In the genomic region with DNA sequence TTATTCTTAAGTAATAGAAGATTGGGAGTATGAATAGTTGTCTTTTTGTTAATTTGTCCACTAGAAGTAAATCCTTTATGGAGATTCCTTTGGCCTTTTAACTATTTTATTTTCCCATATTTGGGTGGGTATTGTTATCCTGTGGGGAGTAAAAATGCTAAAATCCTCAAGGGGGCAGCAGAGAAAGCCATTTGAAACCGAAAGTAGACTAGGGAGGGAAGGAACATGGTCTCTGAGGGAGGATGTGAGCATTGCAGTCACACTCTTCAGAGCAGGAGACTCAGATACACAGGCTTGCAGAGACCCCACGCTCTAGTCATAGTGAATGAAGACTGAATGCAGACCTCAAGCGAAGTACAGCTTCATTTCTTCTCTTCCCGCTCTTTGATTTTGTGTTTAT, we compare ENCODE assay signal across 9 mouse cellular contexts. TPM values are rescaled to one million over a fixed set of nuclear protein-coding genes. Genes with fewer than 3 reads are reported as not detected.
DNase-seq lines count a peak whose midpoint lies in the region; ATAC-seq and TF ChIP-seq lines count a peak whose summit lies in the region.
"Had no signal": no experiment of that assay in that cellular context is flagged by ENCODE, and none has a peak within 500 bp of the region (broad histone marks: within the 10 kb centered on the region; RNA-seq: fewer than 3 reads in every experiment).

No protein-coding gene starts in this region.

- no peaks in the 10 kb centered on the region for H3K9me3 ChIP-seq in forebrain, embryonic 13.5 days (replicated peaks)
- no peaks in the 10 kb centered on the region for H3K9me3 ChIP-seq in intestine, postnatal 0 days (ENCODE audit: control insufficient read depth)

- WGBS in liver, adult 2 months: 62% methylated on average over 4 of the region's 4 CpGs
- WGBS in forebrain, embryonic 13.5 days: 59% methylated on average over 4 of the region's 4 CpGs
- 64% methylated on average over 4 of the region's 4 CpGs for WGBS in intestine, postnatal 0 days

- H3K9ac ChIP-seq in liver, adult 2 months (ENCODE audit: low read depth, low read length): no peak overlapping the region
- H3K9ac ChIP-seq in forebrain, embryonic 13.5 days: no peak overlapping the region
- no peak overlapping the region for H3K9ac ChIP-seq in intestine, postnatal 0 days (ENCODE audit: low read depth, low read length)

- H3K79me2 ChIP-seq in liver, adult 2 months (ENCODE audit: control insufficient read depth, insufficient read depth, low read length): no peaks in the 10 kb centered on the region
- H3K79me2 ChIP-seq in myocyte (ENCODE audit: control insufficient read depth, insufficient read depth): no peaks in the 10 kb centered on the region

- TF ChIP-seq CTCF in liver, adult 2 months (IDR thresholded peaks at IDR 0.05; ENCODE audit: low read depth, low read length): peak; percentile 36
- TF ChIP-seq CTCF in intestine, postnatal 0 days (IDR thresholded peaks at IDR 0.05; ENCODE audit: low read depth): peak; percentile 84

- no peaks in the 10 kb centered on the region for H3K4me1 ChIP-seq in liver, adult 2 months (ENCODE audit: control insufficient read depth, insufficient read depth, low read length)
- no peaks in the 10 kb centered on the region for H3K4me1 ChIP-seq in forebrain, embryonic 13.5 days
- no peaks in the 10 kb centered on the region for H3K4me1 ChIP-seq in intestine, postnatal 0 days (replicated peaks; ENCODE audit: control insufficient read depth, insufficient read depth, low read length)

- no peaks in the 10 kb centered on the region for H3K27me3 ChIP-seq in liver, adult 2 months (ENCODE audit: control insufficient read depth, insufficient read depth, low read length)
- no peaks in the 10 kb centered on the region for H3K27me3 ChIP-seq in forebrain, embryonic 13.5 days
- H3K27me3 ChIP-seq in intestine, postnatal 0 days (replicated peaks; ENCODE audit: control insufficient read depth, insufficient read depth, low read length): no peaks in the 10 kb centered on the region
- no peaks in the 10 kb centered on the region for H3K27me3 ChIP-seq in myocyte (ENCODE audit: control insufficient read depth, insufficient read depth, insufficient read length)

- no peak overlapping the region for H3ac ChIP-seq in myocyte (ENCODE audit: control insufficient read depth, insufficient read length)

- no peaks in the 10 kb centered on the region for H3K36me3 ChIP-seq in liver, adult 2 months (ENCODE audit: control insufficient read depth, insufficient read depth, low read length)
- peaks cover 43% of the 10 kb centered on the region for H3K36me3 ChIP-seq in forebrain, embryonic 13.5 days (ENCODE audit: poor library complexity, severe bottlenecking)
- peaks cover 18% of the 10 kb centered on the region for H3K36me3 ChIP-seq in intestine, postnatal 0 days (ENCODE audit: control insufficient read depth, insufficient read depth)
- H3K36me3 ChIP-seq in myocyte (ENCODE audit: control insufficient read depth, insufficient read depth): no peaks in the 10 kb centered on the region

- H3K4me2 ChIP-seq in forebrain, embryonic 13.5 days: no peak overlapping the region
- H3K4me2 ChIP-seq in intestine, postnatal 0 days (replicated peaks; ENCODE audit: low read depth): peak overlapping the region; percentile 17
- H3K4me2 ChIP-seq in myocyte (ENCODE audit: low read depth): peak overlapping the region; percentile 52

- TF ChIP-seq POLR2A in liver, adult 2 months (IDR thresholded peaks at IDR 0.05; ENCODE audit: extremely low read depth, insufficient read depth, low read length): no peak
- TF ChIP-seq POLR2A in myocyte (IDR thresholded peaks at IDR 0.05; ENCODE audit: insufficient read length, low read depth): no peak

- peak; percentile 80 for ATAC-seq in forebrain, embryonic 13.5 days
- peak; percentile 49; the same call in 1 of the 2 replicates for ATAC-seq in intestine, postnatal 0 days

- H3K27ac ChIP-seq in liver, adult 2 months (replicated peaks; ENCODE audit: insufficient read depth, low read depth, low read length): no peak overlapping the region
- no peak overlapping the region for H3K27ac ChIP-seq in forebrain, embryonic 13.5 days
- no peak overlapping the region for H3K27ac ChIP-seq in intestine, postnatal 0 days (ENCODE audit: low read depth, low read length)

- peak; percentile 44 for DNase-seq in liver, adult 2 months (ENCODE audit: extremely low read depth, low read depth, low spot score)
- no peak for DNase-seq in liver
- DNase-seq in T-cell, adult 2 months (ENCODE audit: low spot score): peak; percentile 69
- DNase-seq in left cerebral cortex, postnatal 4 days: peak; percentile 8
- peak; percentile 57 for DNase-seq in thymus, postnatal 25 days

- intact Hi-C loops in left cerebral cortex, postnatal 4 days (cut with DNase I): loop anchor here (5.0 to 10.0 kb wide), 2 partner anchors 185 to 372 kb away; no protein-coding TSS in a partner anchor

- no peak overlapping the region for H3K4me3 ChIP-seq in liver, adult 2 months (ENCODE audit: insufficient read depth, low read depth, low read length)
- H3K4me3 ChIP-seq in forebrain, embryonic 13.5 days: no peak overlapping the region
- no peak overlapping the region for H3K4me3 ChIP-seq in intestine, postnatal 0 days (ENCODE audit: low read depth, low read length)
- H3K4me3 ChIP-seq in myocyte: no peak overlapping the region
- H3K4me3 ChIP-seq: erythroblast, embryonic 14.5 days had no signal

TF ChIP-seq in myocyte, 11 proteins besides CTCF, POLR2A, EP300 and RAD21:
- TF ChIP-seq MYOG (IDR thresholded peaks at IDR 0.05; ENCODE audit: control insufficient read depth in 1 of 3, insufficient read depth in 1 of 3, insufficient read length in 2 of 3, low read depth in 2 of 3) (no peak), USF1 (IDR thresholded peaks at IDR 0.05; ENCODE audit: low read depth) (no peak), E2F4 (IDR thresholded peaks at IDR 0.05; ENCODE audit: insufficient read depth) (no peak), REST (IDR thresholded peaks at IDR 0.05; ENCODE audit: insufficient read depth, insufficient read length) (no peak), MYOD1 (IDR thresholded peaks at IDR 0.05; ENCODE audit: control insufficient read depth in 1 of 3, insufficient read length in 2 of 3, low read depth in 2 of 3) (no peak), TCF3 (IDR thresholded peaks at IDR 0.05; ENCODE audit: insufficient read length, low read depth) (no peak), POLR2AphosphoS2 (IDR thresholded peaks at IDR 0.05; ENCODE audit: insufficient read length, low read depth) (no peak), CEBPB (IDR thresholded peaks at IDR 0.05; ENCODE audit: insufficient read depth, poor library complexity, severe bottlenecking) (no peak), MAX (IDR thresholded peaks at IDR 0.05; ENCODE audit: low read depth) (no peak), TCF12 (IDR thresholded peaks at IDR 0.05; ENCODE audit: insufficient read depth, poor library complexity, severe bottlenecking) (no peak)

RNA-seq across cellular contexts. Expression of a gene that starts 19.3 kb away (rescaled TPM):
- total RNA-seq in liver, adult 2 months (2014; rRNA removed): 0.74 and 0.87 TPM in 2 replicates
- 0.06 and 0.15 TPM in 2 replicates for polyA plus RNA-seq in liver, adult 2 months (2012; rRNA removed)
- polyA plus RNA-seq in forebrain, embryonic 13.5 days (2015; fragmentation: Nextera tagmentation; extraction: Ambion mirVana): 9.2 and 10.6 TPM in 2 replicates
- polyA plus RNA-seq in intestine, postnatal 0 days (2015; fragmentation: Nextera tagmentation; extraction: Ambion mirVana): 1.1 TPM in 2 replicates
- 1 to 10 TPM; 2.9 to 3.4 TPM for total RNA-seq in left cerebral cortex, postnatal 4 days (2021)
- polyA plus RNA-seq in myocyte (2012; fragmentation: generic; extraction: Trizol): 0.46 TPM

RNA-seq across cellular contexts. Expression of a gene that starts 19.4 kb away (rescaled TPM):
- 4.9 and 6.1 TPM in 2 replicates for total RNA-seq in liver, adult 2 months (2014; rRNA removed)
- 0.70 and 0.75 TPM in 2 replicates for polyA plus RNA-seq in liver, adult 2 months (2012; rRNA removed)
- 58.2 and 59.1 TPM in 2 replicates for polyA plus RNA-seq in forebrain, embryonic 13.5 days (2015; fragmentation: Nextera tagmentation; extraction: Ambion mirVana)
- polyA plus RNA-seq in intestine, postnatal 0 days (2015; fragmentation: Nextera tagmentation; extraction: Ambion mirVana): 23.6 and 26.2 TPM in 2 replicates
- 10 to 100 TPM; 21.8 to 23.0 TPM for total RNA-seq in left cerebral cortex, postnatal 4 days (2021)
- polyA plus RNA-seq in myocyte (2012; fragmentation: generic; extraction: Trizol): 10.9 TPM
